Comparison of ENCODE assay signal across 25 mouse cellular contexts in the genomic region with DNA sequence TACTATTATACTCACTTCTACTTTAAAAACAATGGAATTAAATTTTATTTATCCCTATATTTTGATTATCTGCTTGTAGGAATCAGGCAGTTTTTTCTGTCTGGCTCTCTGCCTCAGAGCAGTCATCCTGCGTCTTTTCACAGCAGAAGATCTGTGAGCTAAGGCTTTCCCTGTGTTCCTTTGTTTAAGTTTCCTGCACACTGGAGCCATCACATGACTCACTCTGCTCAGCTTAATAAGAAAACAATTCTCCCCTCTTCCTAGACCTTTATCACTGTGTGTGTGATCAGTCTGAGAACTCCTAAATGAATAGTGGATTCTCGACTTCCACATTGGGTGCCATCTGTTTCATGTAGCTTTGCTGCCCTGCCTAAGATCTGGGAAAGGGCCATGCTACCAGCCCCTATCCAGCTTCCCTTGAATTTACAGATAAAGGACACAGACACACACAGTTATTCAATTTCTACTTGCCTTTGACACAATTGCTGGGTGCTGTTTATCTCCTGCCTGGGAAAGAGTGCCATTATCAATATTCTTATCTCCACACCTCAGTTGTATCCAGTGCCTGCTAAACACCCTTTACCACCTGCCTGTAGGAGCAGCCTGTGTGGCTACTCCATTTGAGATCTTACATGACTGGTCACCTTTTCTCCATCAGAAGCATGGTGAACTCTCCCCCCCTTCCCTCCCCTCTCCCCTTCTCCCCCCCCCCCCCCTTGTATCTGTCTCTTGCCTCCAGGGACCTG.
DNase-seq lines count a peak whose midpoint lies in the region; ATAC-seq and TF ChIP-seq lines count a peak whose summit lies in the region.
"Had no signal": no experiment of that assay in that cellular context is flagged by ENCODE, and none has a peak within 500 bp of the region (broad histone marks: within the 10 kb centered on the region; RNA-seq: fewer than 3 reads in every experiment).

No protein-coding gene starts in this region.

- 40% methylated on average over 2 of the region's 2 CpGs for WGBS in heart, embryonic 15.5 days
- 46% methylated on average over 2 of the region's 2 CpGs for WGBS in liver, embryonic 15.5 days (ENCODE audit: insufficient replicate concordance)
- WGBS in liver, postnatal 0 days (ENCODE audit: insufficient replicate concordance), result 52% methylated on average over 2 of the region's 2 CpGs

- peak; percentile 35; the same call in 1 of the 2 replicates for ATAC-seq in heart, embryonic 15.5 days (replicated peaks; ENCODE audit: insufficient number of reproducible peaks, insufficient read depth, low FRiP score, low read depth)
- 0 out of 2 replicates have a peak, but pooled peaks have one; percentile 47 for ATAC-seq in liver, embryonic 15.5 days (ENCODE audit: insufficient read depth)
- ATAC-seq in liver, postnatal 0 days, result no peak
- peak; percentile 69 for ATAC-seq in megakaryocyte-erythroid progenitor cell, adult 5-6 weeks (replicated peaks; ENCODE audit: low FRiP score, low TSS enrichment, poor library complexity, severe bottlenecking)
- ATAC-seq: forebrain, embryonic 16.5 days; hindbrain, postnatal 0 days; midbrain, embryonic 16.5 days had no signal

- H3K4me3 ChIP-seq in heart, embryonic 15.5 days, result no peak overlapping the region
- H3K4me3 ChIP-seq in liver, embryonic 15.5 days (replicated peaks), result no peak overlapping the region
- no peak overlapping the region for H3K4me3 ChIP-seq in liver, postnatal 0 days (ENCODE audit: low read depth, low read length)
- H3K4me3 ChIP-seq: embryonic facial prominence, embryonic 10.5 days; hindbrain, embryonic 10.5 days; megakaryocyte, embryonic 14.5 days; myocyte; neural tube, embryonic 13.5 days had no signal

- no peaks in the 10 kb centered on the region for H3K27me3 ChIP-seq in heart, embryonic 15.5 days
- H3K27me3 ChIP-seq in liver, embryonic 15.5 days, result no peaks in the 10 kb centered on the region
- H3K27me3 ChIP-seq in liver, postnatal 0 days (ENCODE audit: insufficient read depth, low read length), result no peaks in the 10 kb centered on the region
- H3K27me3 ChIP-seq: megakaryocyte, embryonic 14.5 days; neural tube, embryonic 13.5 days had no signal

- no peak for TF ChIP-seq CTCF in liver, postnatal 0 days (IDR thresholded peaks at IDR 0.05; ENCODE audit: low read depth)

- no peak overlapping the region for H3K9ac ChIP-seq in heart, embryonic 15.5 days
- no peak overlapping the region for H3K9ac ChIP-seq in liver, embryonic 15.5 days
- no peak overlapping the region for H3K9ac ChIP-seq in liver, postnatal 0 days (replicated peaks)
- H3K9ac ChIP-seq: neural tube, embryonic 13.5 days had no signal

- H3K36me3 ChIP-seq in heart, embryonic 15.5 days, result no peaks in the 10 kb centered on the region
- no peaks in the 10 kb centered on the region for H3K36me3 ChIP-seq in liver, embryonic 15.5 days (replicated peaks)
- H3K36me3 ChIP-seq in liver, postnatal 0 days (replicated peaks; ENCODE audit: insufficient read depth, low read length), result no peaks in the 10 kb centered on the region
- H3K36me3 ChIP-seq: embryonic facial prominence, embryonic 10.5 days; hindbrain, embryonic 10.5 days; neural tube, embryonic 13.5 days had no signal

- H3K4me1 ChIP-seq in heart, embryonic 15.5 days (replicated peaks), result no peaks in the 10 kb centered on the region
- H3K4me1 ChIP-seq in liver, embryonic 15.5 days (replicated peaks), result no peaks in the 10 kb centered on the region; the same call in 1 of the 2 replicates
- H3K4me1 ChIP-seq in liver, postnatal 0 days (ENCODE audit: insufficient read depth), result no peaks in the 10 kb centered on the region
- H3K4me1 ChIP-seq: embryonic facial prominence, embryonic 10.5 days; hindbrain, embryonic 10.5 days; neural tube, embryonic 13.5 days had no signal

- TF ChIP-seq EP300 in liver, postnatal 0 days (IDR thresholded peaks at IDR 0.05; ENCODE audit: low read depth), result no peak

- no peak overlapping the region for H3K4me2 ChIP-seq in heart, embryonic 15.5 days
- no peak overlapping the region for H3K4me2 ChIP-seq in liver, embryonic 15.5 days
- H3K4me2 ChIP-seq in liver, postnatal 0 days (ENCODE audit: low read depth, low read length), result no peak overlapping the region
- H3K4me2 ChIP-seq: neural tube, embryonic 13.5 days had no signal

- DNase-seq in heart, adult 11 months, result no peak
- no peak for DNase-seq in liver, postnatal 0 days
- peak; percentile 23 for DNase-seq in Muller cell, postnatal 12 days (ENCODE audit: inconsistent ontology term)
- DNase-seq in right cerebral cortex, adult 2 months (ENCODE audit: low spot score in 2 of 2), result no peak
- DNase-seq: adrenal gland, postnatal 25 days; cerebellum, adult 11 months; cerebellum, adult 9-11 months; gastrocnemius, postnatal 10 days; kidney, adult 8-10 months; kidney, postnatal 14 days; lung, postnatal 14 days; retina, postnatal 1 day; thymus, adult 18-20 months; thymus, postnatal 36 days had no signal

- no peaks in the 10 kb centered on the region for H3K9me3 ChIP-seq in heart, embryonic 15.5 days (replicated peaks)
- H3K9me3 ChIP-seq in liver, embryonic 15.5 days (replicated peaks), result no peaks in the 10 kb centered on the region
- H3K9me3 ChIP-seq in liver, postnatal 0 days (ENCODE audit: low read length), result no peaks in the 10 kb centered on the region
- H3K9me3 ChIP-seq: embryonic facial prominence, embryonic 10.5 days; hindbrain, embryonic 10.5 days; megakaryocyte, embryonic 14.5 days; neural tube, embryonic 13.5 days had no signal

- H3K27ac ChIP-seq in heart, embryonic 15.5 days, result 0 out of 2 replicates have a peak overlapping the region, but pooled peaks have one; percentile 29
- H3K27ac ChIP-seq in liver, embryonic 15.5 days (replicated peaks), result no peak overlapping the region
- H3K27ac ChIP-seq in liver, postnatal 0 days (ENCODE audit: low read depth), result no peak overlapping the region
- H3K27ac ChIP-seq: embryonic facial prominence, embryonic 10.5 days; hindbrain, embryonic 10.5 days; hindbrain, postnatal 0 days; neural tube, embryonic 13.5 days had no signal
